Mouse (Mus musculus): ENCODE results near the gene Fbxl15. TPM values are rescaled to one million over a fixed set of nuclear protein-coding genes. Genes with fewer than 3 reads are reported as not detected.

Fbxl15 gene
- polyA plus RNA-seq, 1 experiment from 2014 or later, result 13.2 TPM

- Histone ChIP-seq H3K27me3 (ENCODE audit: control insufficient read depth, insufficient read depth, low read length) (peaks cover 3% of the 10 kb centered on the region; the same call in 1 of the 2 replicates), H3K36me3 (ENCODE audit: control insufficient read depth, insufficient read depth, low read length) (peaks cover 24% of the 10 kb centered on the region), H3K4me3 (ENCODE audit: low read depth, low read length) (no peak overlapping the region), H3K9ac (ENCODE audit: low read length) (peak overlapping the region; percentile 41), H3K27ac (replicated peaks) (peak overlapping the region; percentile 85), H3K9me3 (ENCODE audit: control insufficient read depth, low read length) (no peaks in the 10 kb centered on the region), H3K4me2 (replicated peaks; ENCODE audit: low read depth) (peak overlapping the region; percentile 29), H3K4me1 (replicated peaks; ENCODE audit: control insufficient read depth, insufficient read depth) (peaks cover 6% of the 10 kb centered on the region; the same call in 1 of the 2 replicates)
- DNase-seq (ENCODE audit: low spot score), result peak; percentile 72
- TF ChIP-seq EP300 (optimal IDR thresholded peaks at IDR 0.05) (no peak), CTCF (IDR thresholded peaks at IDR 0.05; ENCODE audit: low read depth) (no peak)
- ATAC-seq (ENCODE audit: low FRiP score, low TSS enrichment), result peak; percentile 47
- 21% methylated on average over 14 of the region's 14 CpGs for WGBS
These were observed 12.9 kb upstream of the Fbxl15 start for GRCm38 (mm10) chr19:46314872-46315742.

GRCm38 (mm10) chr19:46315752-46316610 is 12.0 kb upstream of the Fbxl15 start:
- 33% methylated on average over 12 of the region's 12 CpGs for WGBS
- H3K27me3 ChIP-seq (ENCODE audit: control insufficient read depth, insufficient read depth, low read length), result peaks cover 3% of the 10 kb centered on the region; the same call in 1 of the 2 replicates
- no peaks in the 10 kb centered on the region for H3K9me3 ChIP-seq (ENCODE audit: control insufficient read depth, low read length)
- peak overlapping the region; percentile 89 for H3K27ac ChIP-seq (replicated peaks)
- peaks cover 17% of the 10 kb centered on the region; the same call in 1 of the 2 replicates for H3K36me3 ChIP-seq (ENCODE audit: control insufficient read depth, insufficient read depth, low read length)
- peak; percentile 82 for TF ChIP-seq EP300 (optimal IDR thresholded peaks at IDR 0.05)
- TF ChIP-seq CTCF (IDR thresholded peaks at IDR 0.05; ENCODE audit: low read depth), result no peak
- H3K4me3 ChIP-seq (ENCODE audit: low read depth, low read length), result peak overlapping the region; percentile 60
- ATAC-seq (ENCODE audit: low FRiP score, low TSS enrichment), result peak; percentile 63; the same call in 1 of the 2 replicates
- peak overlapping the region; percentile 74 for H3K9ac ChIP-seq (ENCODE audit: low read length)
- DNase-seq (ENCODE audit: low spot score), result peak; percentile 44
- peaks cover 6% of the 10 kb centered on the region; the same call in 1 of the 2 replicates for H3K4me1 ChIP-seq (replicated peaks; ENCODE audit: control insufficient read depth, insufficient read depth)
- H3K4me2 ChIP-seq (replicated peaks; ENCODE audit: low read depth), result peak overlapping the region; percentile 64

- H3K27ac ChIP-seq (replicated peaks), result peak overlapping the region; percentile 89
These were observed 11.0 kb upstream of the Fbxl15 start for GRCm38 (mm10) chr19:46316846-46317545.

GRCm38 (mm10) chr19:46317546-46317885 is 10.5 kb upstream of the Fbxl15 start:
- 0 out of 2 replicates have a peak, but pooled peaks have one; percentile 0 for ATAC-seq (ENCODE audit: low FRiP score, low TSS enrichment)
- no peak for DNase-seq (ENCODE audit: low spot score)
- WGBS, result 1% methylated on average over 35 of the region's 48 CpGs
- H3K4me2 ChIP-seq (replicated peaks; ENCODE audit: low read depth), result peak overlapping the region; percentile 64
- peak overlapping the region; percentile 74 for H3K9ac ChIP-seq (ENCODE audit: low read length)
- H3K27me3 ChIP-seq (ENCODE audit: control insufficient read depth, insufficient read depth, low read length), result peaks cover 3% of the 10 kb centered on the region; the same call in 1 of the 2 replicates
- H3K9me3 ChIP-seq (ENCODE audit: control insufficient read depth, low read length), result no peaks in the 10 kb centered on the region
- peaks cover 6% of the 10 kb centered on the region; the same call in 1 of the 2 replicates for H3K4me1 ChIP-seq (replicated peaks; ENCODE audit: control insufficient read depth, insufficient read depth)
- peaks cover 8% of the 10 kb centered on the region; the same call in 1 of the 2 replicates for H3K36me3 ChIP-seq (ENCODE audit: control insufficient read depth, insufficient read depth, low read length)
- H3K27ac ChIP-seq (replicated peaks), result peak overlapping the region; percentile 89
- H3K4me3 ChIP-seq (ENCODE audit: low read depth, low read length), result peak overlapping the region; percentile 60
- TF ChIP-seq CTCF (IDR thresholded peaks at IDR 0.05; ENCODE audit: low read depth) (no peak), EP300 (optimal IDR thresholded peaks at IDR 0.05) (no peak)

More at GRCm38 (mm10) chr19:46316846-46317545, 11.0 kb upstream of the Fbxl15 start:
- WGBS, result 31% methylated on average over 15 of the region's 15 CpGs
- ATAC-seq (ENCODE audit: low FRiP score, low TSS enrichment) (no peak), DNase-seq (ENCODE audit: low spot score) (no peak)
- peaks cover 3% of the 10 kb centered on the region; the same call in 1 of the 2 replicates for H3K27me3 ChIP-seq (ENCODE audit: control insufficient read depth, insufficient read depth, low read length)
- H3K4me1 ChIP-seq (replicated peaks; ENCODE audit: control insufficient read depth, insufficient read depth), result peaks cover 6% of the 10 kb centered on the region; the same call in 1 of the 2 replicates
- H3K36me3 ChIP-seq (ENCODE audit: control insufficient read depth, insufficient read depth, low read length), result peaks cover 11% of the 10 kb centered on the region; the same call in 1 of the 2 replicates
- TF ChIP-seq EP300 (optimal IDR thresholded peaks at IDR 0.05), result no peak
- no peak; the same call in 1 of the 2 replicates for TF ChIP-seq CTCF (IDR thresholded peaks at IDR 0.05; ENCODE audit: low read depth)
- H3K9ac ChIP-seq (ENCODE audit: low read length), result peak overlapping the region; percentile 74
- H3K4me3 ChIP-seq (ENCODE audit: low read depth, low read length), result peak overlapping the region; percentile 60
- H3K4me2 ChIP-seq (replicated peaks; ENCODE audit: low read depth), result peak overlapping the region; percentile 64
- H3K9me3 ChIP-seq (ENCODE audit: control insufficient read depth, low read length), result no peaks in the 10 kb centered on the region

GRCm38 (mm10) chr19:46318031-46318471 is 9.9 kb upstream of the Fbxl15 start:
- WGBS, result under 1% methylated on average over 28 of the region's 42 CpGs
- Histone ChIP-seq H3K9me3 (ENCODE audit: control insufficient read depth, low read length) (no peaks in the 10 kb centered on the region), H3K27me3 (ENCODE audit: control insufficient read depth, insufficient read depth, low read length) (peaks cover 3% of the 10 kb centered on the region; the same call in 1 of the 2 replicates), H3K9ac (ENCODE audit: low read length) (peak overlapping the region; percentile 74), H3K4me1 (replicated peaks; ENCODE audit: control insufficient read depth, insufficient read depth) (peaks cover 6% of the 10 kb centered on the region; the same call in 1 of the 2 replicates), H3K4me3 (ENCODE audit: low read depth, low read length) (peak overlapping the region; percentile 60), H3K36me3 (ENCODE audit: control insufficient read depth, insufficient read depth, low read length) (0 out of 2 replicates have a peak, but pooled peaks cover 3% of the 10 kb centered on the region), H3K27ac (replicated peaks) (peak overlapping the region; percentile 89), H3K4me2 (replicated peaks; ENCODE audit: low read depth) (peak overlapping the region; percentile 64)
- DNase-seq (ENCODE audit: low spot score) (no peak), ATAC-seq (ENCODE audit: low FRiP score, low TSS enrichment) (peak; percentile 22; the same call in 1 of the 2 replicates)
- no peak for TF ChIP-seq CTCF (IDR thresholded peaks at IDR 0.05; ENCODE audit: low read depth)
- no peak for TF ChIP-seq EP300 (optimal IDR thresholded peaks at IDR 0.05)

Measured in stomach, postnatal 0 days (tissue).